Mouse (Mus musculus): ENCODE measurements around the gene Cldn34b1. TPM values are rescaled to one million over a fixed set of nuclear protein-coding genes. Genes with fewer than 3 reads are reported as not detected.
"Not testable (repeated sequence)": the region's sequence is repeated elsewhere in the genome, so short reads cannot be mapped to it uniquely, and the experiment has no call there.

Cldn34b1 gene
- not detected in 2 replicates for polyA plus RNA-seq (2011; ENCODE audit: insufficient read depth, insufficient read length, low replicate concordance, missing spikeins)

DNA sequence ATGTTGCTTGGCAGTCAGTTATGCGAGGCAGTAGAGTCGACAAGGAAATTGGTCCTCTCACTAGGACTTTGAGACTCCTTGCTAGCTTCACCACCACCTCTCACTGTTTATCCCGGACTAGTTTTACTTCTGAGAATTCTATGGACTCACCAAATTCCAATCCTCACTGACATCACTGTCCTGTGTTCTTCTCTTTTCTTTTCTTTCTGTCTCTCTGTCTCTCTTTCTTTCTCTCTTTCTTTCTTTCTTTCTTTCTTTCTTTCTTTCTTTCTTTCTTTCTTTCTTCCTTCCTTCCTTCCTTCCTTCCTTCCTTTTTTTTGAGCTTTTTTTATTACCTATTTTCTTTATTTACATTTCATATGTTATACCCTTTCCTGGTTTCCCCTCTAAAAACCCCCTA, at the start of gene Cldn34b1:
Cldn34b1 (minus strand) TSS at position 101 of the 400 bp plus-strand sequence.
- not testable (repeated sequence) for H3K4me1 ChIP-seq (ENCODE audit: control insufficient read depth, insufficient read depth, low read length); H3K4me3 ChIP-seq (replicated peaks; ENCODE audit: control insufficient read depth, low read depth, low read length); H3K27ac ChIP-seq (ENCODE audit: control insufficient read depth, insufficient read depth, low read depth, low read length, poor library complexity)
- 76% methylated on average over 3 of the region's 3 CpGs for WGBS

- H3K27ac ChIP-seq (ENCODE audit: control insufficient read depth, insufficient read depth, low read depth, low read length, poor library complexity); H3K4me1 ChIP-seq (ENCODE audit: control insufficient read depth, insufficient read depth, low read length); H3K4me3 ChIP-seq (replicated peaks; ENCODE audit: control insufficient read depth, low read depth, low read length): not testable (repeated sequence)
- WGBS, result 71% methylated on average over 1 of the region's 1 CpGs
Observed at GRCm38 (mm10) chrX:154935887-154936286, 45.8 kb upstream of the Cldn34b1 start, which contains the start of gene Magea6. Gene Magea6 (minus strand): TSS chrX:154935987.

Other genes with a start within 250 kb of the Cldn34b1 start
- not detected in 2 replicates for gene Magea6, start 45.7 kb upstream of the Cldn34b1 start, polyA plus RNA-seq (2011; ENCODE audit: insufficient read depth, insufficient read length, low replicate concordance, missing spikeins)
- gene Magea3, start 59.2 kb upstream of the Cldn34b1 start, polyA plus RNA-seq (2011; ENCODE audit: insufficient read depth, insufficient read length, low replicate concordance, missing spikeins), result not detected in 2 replicates
- not detected in 2 replicates for gene Magea8, start 105.6 kb upstream of the Cldn34b1 start, polyA plus RNA-seq (2011; ENCODE audit: insufficient read depth, insufficient read length, low replicate concordance, missing spikeins)
- not detected in 2 replicates for gene Magea5, start 172.9 kb upstream of the Cldn34b1 start, polyA plus RNA-seq (2011; ENCODE audit: insufficient read depth, insufficient read length, low replicate concordance, missing spikeins)
- gene Magea1, start 199.5 kb upstream of the Cldn34b1 start, polyA plus RNA-seq (2011; ENCODE audit: insufficient read depth, insufficient read length, low replicate concordance, missing spikeins), result not detected in 2 replicates
- not detected in 2 replicates for gene Magea2, start 203.4 kb upstream of the Cldn34b1 start, polyA plus RNA-seq (2011; ENCODE audit: insufficient read depth, insufficient read length, low replicate concordance, missing spikeins)
- gene Cldn34b2, start 238.1 kb upstream of the Cldn34b1 start, polyA plus RNA-seq (2011; ENCODE audit: insufficient read depth, insufficient read length, low replicate concordance, missing spikeins), result 1.4 TPM in 1 of 2 replicates, not detected in the other